Mouse (Mus musculus) kidney, postnatal 14 days (tissue): ENCODE data around the gene Cs.

Experiments
- DNase-seq: peaks from one replicate; pipeline ENCODE4 v3.0.0; 2022; ENCODE audit warnings: mixed read lengths

The Cs gene

GRCm38 (mm10) chr10:128336195-128336594 lies 1.3 kb upstream of the Cs start:
- no peak for DNase-seq

GRCm38 (mm10) chr10:128336597-128336996 lies 937 bp upstream of the Cs start:
- no peak for DNase-seq

- no peak for DNase-seq
Measured at GRCm38 (mm10) chr10:128338415-128338814, 881 bp downstream of the Cs start.

GRCm38 (mm10) chr10:128338948-128339347 lies 1.4 kb downstream of the Cs start:
- DNase-seq: no peak

- no peak for DNase-seq
Measured at GRCm38 (mm10) chr10:128340257-128340656, 2.7 kb downstream of the Cs start.

GRCm38 (mm10) chr10:128343436-128343835 lies 5.9 kb downstream of the Cs start:
- no peak for DNase-seq

GRCm38 (mm10) chr10:128344568-128345275 lies 7.2 kb downstream of the Cs start:
- peak; percentile 82 for DNase-seq

- no peak for DNase-seq
Measured at GRCm38 (mm10) chr10:128347541-128347940, 10.0 kb downstream of the Cs start.

- peak; percentile 63 for DNase-seq
Measured at GRCm38 (mm10) chr10:128358796-128359195, 21.3 kb downstream of the Cs start.

GRCm38 (mm10) chr10:128359226-128359625 lies 21.7 kb downstream of the Cs start:
- no peak for DNase-seq

GRCm38 (mm10) chr10:128361836-128362235 lies 24.3 kb downstream of the Cs start:
- DNase-seq: no peak

- DNase-seq: peak; percentile 47
Measured at GRCm38 (mm10) chr10:128362568-128362967, 25.0 kb downstream of the Cs start.

GRCm38 (mm10) chr10:128367899-128368401 lies 30.4 kb downstream of the Cs start:
- no peak for DNase-seq

- DNase-seq: peak; percentile 95
Measured at GRCm38 (mm10) chr10:128368402-128369217, 31.1 kb downstream of the Cs start, which contains the start of gene Coq10a. Coq10a (minus strand) TSS chr10:128368997.

GRCm38 (mm10) chr10:128369218-128369543 lies 31.6 kb downstream of the Cs start:
- DNase-seq: no peak

- DNase-seq: no peak
Measured at GRCm38 (mm10) chr10:128369599-128369998, 32.1 kb downstream of the Cs start.

- DNase-seq: no peak
Measured at GRCm38 (mm10) chr10:128370021-128370420, 32.5 kb downstream of the Cs start.

GRCm38 (mm10) chr10:128370601-128371000 lies 33.1 kb downstream of the Cs start:
- peak; percentile 18 for DNase-seq

GRCm38 (mm10) chr10:128372142-128372541 lies 34.6 kb downstream of the Cs start:
- DNase-seq: no peak

- DNase-seq: no peak
Measured at GRCm38 (mm10) chr10:128372989-128373748, 35.6 kb downstream of the Cs start.

- DNase-seq: no peak
Measured at GRCm38 (mm10) chr10:128374393-128374792, 36.9 kb downstream of the Cs start.

GRCm38 (mm10) chr10:128376099-128376454 lies 38.5 kb downstream of the Cs start:
- DNase-seq: no peak

- DNase-seq: peak; percentile 94
Measured at GRCm38 (mm10) chr10:128376455-128377211, 39.1 kb downstream of the Cs start, which contains the start of gene Ankrd52. Ankrd52 (plus strand) TSS chr10:128377115.
